Mouse (Mus musculus) liver, postnatal 0 days (tissue): ENCODE data around the gene Nfib. TPM values are rescaled to one million over a fixed set of nuclear protein-coding genes. Genes with fewer than 3 reads are reported as not detected.

Experiments used
- ATAC-seq: fragments of 200-750 bp; cut with Nextera tagmentation; 2 replicates; pipeline ENCODE4 v1.8.0; 2017; ENCODE audit warnings: mild to moderate bottlenecking, moderate library complexity
- DNase-seq: peaks from one replicate; pipeline ENCODE4 v3.0.0-alpha.2; 2016
- H3K27ac ChIP-seq: fragments of 300-500 bp; sonication (generic); 2 replicates; pipeline ENCODE4 v1.5.1; 2014; ENCODE audit warnings: antibody characterized with exemption, moderate library complexity, mild to moderate bottlenecking, low read depth
- H3K27me3 ChIP-seq: fragments of 300-500 bp; sonication (generic); 2 replicates; pipeline ENCODE4 v1.6.1; 2014; ENCODE audit warnings: low read length, control low read depth, mixed read lengths; ENCODE audit not compliant: insufficient read depth
- H3K36me3 ChIP-seq: fragments of 300-500 bp; sonication (generic); replicated peaks from 2 replicates; pipeline ENCODE4 v1.6.1; 2014; ENCODE audit warnings: mild to moderate bottlenecking, control low read depth, low read length, moderate library complexity, mixed read lengths; ENCODE audit not compliant: insufficient read depth
- H3K4me1 ChIP-seq: fragments of 300-500 bp; sonication (generic); 2 replicates; pipeline ENCODE4 v1.6.1; 2014; ENCODE audit warnings: antibody characterized with exemption, mild to moderate bottlenecking, control low read depth; ENCODE audit not compliant: insufficient read depth
- H3K4me2 ChIP-seq: fragments of 300-500 bp; sonication (generic); 2 replicates; pipeline ENCODE4 v1.6.1; 2014; ENCODE audit warnings: low read depth, mild to moderate bottlenecking, low read length, moderate library complexity, mixed read lengths
- H3K4me3 ChIP-seq: fragments of 300-500 bp; sonication (generic); 2 replicates; pipeline ENCODE4 v1.5.1; 2014; ENCODE audit warnings: low read depth, low read length
- H3K9ac ChIP-seq: fragments of 300-500 bp; sonication (generic); replicated peaks from 2 replicates; pipeline ENCODE4 v1.6.1; 2014; ENCODE audit warnings: mild to moderate bottlenecking, moderate library complexity
- H3K9me3 ChIP-seq: fragments of 300-500 bp; sonication (generic); 2 replicates; pipeline ENCODE4 v1.6.1; 2016; ENCODE audit warnings: mild to moderate bottlenecking, control low read depth, low read length, mixed read lengths
- CTCF ChIP-seq: sonication (generic); IDR thresholded peaks from 2 replicates; pipeline ENCODE4 v1.5.1; 2016; ENCODE audit warnings: antibody characterized with exemption, low read depth
- EP300 ChIP-seq: IDR thresholded peaks from 2 replicates; pipeline ENCODE4 v1.6.1; 2016; ENCODE audit warnings: antibody characterized with exemption, low read depth, mild to moderate bottlenecking
- WGBS: fragments of 180-500 bp; shearing (Covaris S2); extraction: QIAGEN DNeasy Blood & Tissue Kit; methylation state at CpG from one replicate; pipeline ENCODE4 v1.1.7; 2014; ENCODE audit not compliant: insufficient replicate concordance; 5-methylcytosine and 5-hydroxymethylcytosine counted together
- polyA plus RNA-seq: library from polyadenylated mRNA; unstranded; fragments of >200 nt; fragmentation: Nextera tagmentation; extraction: Ambion mirVana; gene quantifications from 2 replicates; pipeline ENCODE4 v1.2.1, GENCODE M21; 2015

Gene Nfib
- polyA plus RNA-seq, 1 experiment from 2014 or later, result 8.3 TPM

GRCm38 (mm10) chr4:82248961-82249360 lies 456.6 kb downstream of the Nfib start:
- Histone ChIP-seq H3K9ac (no peak overlapping the region), H3K4me2 (no peak overlapping the region), H3K4me1 (0 out of 2 replicates have a peak, but pooled peaks cover 4% of the 10 kb centered on the region), H3K27ac (no peak overlapping the region), H3K4me3 (no peak overlapping the region), H3K27me3 (no peaks in the 10 kb centered on the region), H3K36me3 (no peaks in the 10 kb centered on the region), H3K9me3 (no peaks in the 10 kb centered on the region; the same call in 1 of the 2 replicates)
- 77% methylated on average over 1 of the region's 1 CpGs for WGBS
- TF ChIP-seq CTCF (no peak), EP300 (no peak)
- DNase-seq (no peak), ATAC-seq (no peak)

GRCm38 (mm10) chr4:82248031-82248430 lies 457.5 kb downstream of the Nfib start:
- WGBS, result 76% methylated on average over 5 of the region's 5 CpGs
- H3K4me1 ChIP-seq, result 0 out of 2 replicates have a peak, but pooled peaks cover 4% of the 10 kb centered on the region
- ATAC-seq, result no peak

GRCm38 (mm10) chr4:82246290-82246689 lies 459.3 kb downstream of the Nfib start:
- Histone ChIP-seq H3K9ac (no peak overlapping the region), H3K4me3 (no peak overlapping the region), H3K36me3 (no peaks in the 10 kb centered on the region), H3K4me1 (0 out of 2 replicates have a peak, but pooled peaks cover 4% of the 10 kb centered on the region), H3K4me2 (no peak overlapping the region), H3K27me3 (no peaks in the 10 kb centered on the region), H3K27ac (no peak overlapping the region), H3K9me3 (no peaks in the 10 kb centered on the region; the same call in 1 of the 2 replicates)
- ATAC-seq, result no peak
- WGBS, result 63% methylated on average over 2 of the region's 2 CpGs
- DNase-seq, result no peak
- TF ChIP-seq CTCF (no peak), EP300 (0 out of 2 replicates have a peak, but pooled peaks have one; percentile 16)

More at GRCm38 (mm10) chr4:82248031-82248430, 457.5 kb downstream of the Nfib start:
- Histone ChIP-seq H3K36me3 (no peaks in the 10 kb centered on the region), H3K27ac (no peak overlapping the region), H3K4me3 (no peak overlapping the region), H3K9me3 (no peaks in the 10 kb centered on the region; the same call in 1 of the 2 replicates), H3K4me2 (no peak overlapping the region), H3K27me3 (no peaks in the 10 kb centered on the region), H3K9ac (no peak overlapping the region)
- no peak for DNase-seq
- TF ChIP-seq CTCF (no peak), EP300 (no peak)

Other genes starting within 250 kb of the Nfib start
- 2.6 and 2.7 TPM in 2 replicates for gene Zdhhc21, start 154.2 kb upstream of the Nfib start, polyA plus RNA-seq
- gene Cer1, start 179.4 kb upstream of the Nfib start, polyA plus RNA-seq, result not detected in 2 replicates